Mouse (Mus musculus) stomach, embryonic 16.5 days (tissue): Measurements from ENCODE around the gene Sap18b. TPM values are rescaled to one million over a fixed set of nuclear protein-coding genes. Genes with fewer than 3 reads are reported as not detected.
A peak's percentile ranks its signal among the peaks of the same experiment; 100 is the strongest.

Experiments
- ATAC-seq: fragments of 200-750 bp; cut with Nextera tagmentation; 2 replicates; pipeline ENCODE4 v1.8.0; 2017; ENCODE audit warnings: moderate number of reproducible peaks, moderate TSS enrichment; ENCODE audit not compliant: insufficient read depth, low FRiP score
- H3K27ac ChIP-seq: fragments of 300-500 bp; sonication (generic); 2 replicates; pipeline ENCODE4 v1.5.1; 2014; ENCODE audit warnings: low read length
- H3K27me3 ChIP-seq: fragments of 300-500 bp; sonication (generic); 2 replicates; pipeline ENCODE4 v1.6.1; 2014; ENCODE audit warnings: low read length, control low read depth, mixed read lengths; ENCODE audit not compliant: control insufficient read depth, insufficient read depth
- H3K36me3 ChIP-seq: fragments of 300-500 bp; sonication (generic); 2 replicates; pipeline ENCODE4 v1.6.1; 2014; ENCODE audit warnings: low read length; ENCODE audit not compliant: control insufficient read depth, insufficient read depth
- H3K4me1 ChIP-seq: fragments of 300-500 bp; sonication (generic); 2 replicates; pipeline ENCODE4 v1.6.1; 2014; ENCODE audit warnings: low read length, control low read depth, mixed read lengths; ENCODE audit not compliant: control insufficient read depth, insufficient read depth
- H3K4me2 ChIP-seq: fragments of 300-500 bp; sonication (generic); 2 replicates; pipeline ENCODE4 v1.6.1; 2014; ENCODE audit warnings: low read depth, low read length, mixed read lengths
- H3K4me3 ChIP-seq: fragments of 300-500 bp; sonication (generic); replicated peaks from 2 replicates; pipeline ENCODE4 v1.5.1; 2014; ENCODE audit warnings: mild to moderate bottlenecking, low read length
- H3K9ac ChIP-seq: fragments of 300-500 bp; sonication (generic); 2 replicates; pipeline ENCODE4 v1.6.1; 2014; ENCODE audit warnings: low read length
- H3K9me3 ChIP-seq: fragments of 300-500 bp; sonication (generic); replicated peaks from 2 replicates; pipeline ENCODE4 v1.6.1; 2016; ENCODE audit warnings: low read length, control low read depth; ENCODE audit not compliant: control insufficient read depth
- WGBS: fragments of 180-500 bp; shearing (Covaris S2); extraction: QIAGEN DNeasy Blood & Tissue Kit; methylation state at CpG from one replicate; pipeline ENCODE4 v1.1.7; 2014; 5-methylcytosine and 5-hydroxymethylcytosine counted together
- polyA plus RNA-seq: library from polyadenylated mRNA; unstranded; fragments of >200 nt; fragmentation: Nextera tagmentation; extraction: Ambion mirVana; gene quantifications from 2 replicates; pipeline ENCODE4 v1.2.1, GENCODE M21; 2015

The Sap18b gene
- polyA plus RNA-seq, 1 experiment from 2014 or later = 366 TPM

GRCm38 (mm10) chr8:95801476-95802064, 23.6 kb upstream of the Sap18b start:
- ATAC-seq = no peak
- no peak overlapping the region for H3K9ac ChIP-seq
- no peaks in the 10 kb centered on the region; the same call in 1 of the 2 replicates for H3K36me3 ChIP-seq
- no peak overlapping the region for H3K4me2 ChIP-seq
- no peak overlapping the region for H3K4me3 ChIP-seq
- WGBS = 92% methylated on average over 1 of the region's 1 CpGs
- no peaks in the 10 kb centered on the region for H3K9me3 ChIP-seq
- no peaks in the 10 kb centered on the region for H3K27me3 ChIP-seq
- H3K4me1 ChIP-seq = peaks cover 26% of the 10 kb centered on the region
- no peak overlapping the region for H3K27ac ChIP-seq

DNA sequence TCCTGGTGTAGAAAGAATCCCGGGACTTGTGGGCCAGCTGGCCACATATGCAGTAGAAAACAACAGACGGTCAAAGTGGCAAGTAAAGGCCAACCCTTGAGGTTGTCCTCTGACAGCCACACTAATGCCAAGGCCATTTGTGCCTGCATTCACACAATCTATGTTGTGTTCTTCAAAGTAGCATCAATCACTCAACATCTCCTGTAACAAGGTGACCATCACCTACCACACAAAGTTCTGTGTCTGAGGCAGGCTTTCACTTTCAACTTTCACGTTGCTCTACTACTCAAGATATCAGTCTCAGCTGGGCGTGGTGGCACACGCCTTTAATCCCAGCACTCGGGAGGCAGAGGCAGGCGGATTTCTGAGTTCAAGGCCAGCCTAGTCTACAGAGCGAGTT, 22.9 kb upstream of the Sap18b start:
- ATAC-seq = no peak
- Histone ChIP-seq H3K27me3 (no peaks in the 10 kb centered on the region), H3K9me3 (no peaks in the 10 kb centered on the region), H3K36me3 (no peaks in the 10 kb centered on the region; the same call in 1 of the 2 replicates), H3K27ac (no peak overlapping the region), H3K4me3 (no peak overlapping the region), H3K9ac (no peak overlapping the region), H3K4me2 (no peak overlapping the region), H3K4me1 (peaks cover 26% of the 10 kb centered on the region)
- WGBS = 76% methylated on average over 8 of the region's 8 CpGs

DNA sequence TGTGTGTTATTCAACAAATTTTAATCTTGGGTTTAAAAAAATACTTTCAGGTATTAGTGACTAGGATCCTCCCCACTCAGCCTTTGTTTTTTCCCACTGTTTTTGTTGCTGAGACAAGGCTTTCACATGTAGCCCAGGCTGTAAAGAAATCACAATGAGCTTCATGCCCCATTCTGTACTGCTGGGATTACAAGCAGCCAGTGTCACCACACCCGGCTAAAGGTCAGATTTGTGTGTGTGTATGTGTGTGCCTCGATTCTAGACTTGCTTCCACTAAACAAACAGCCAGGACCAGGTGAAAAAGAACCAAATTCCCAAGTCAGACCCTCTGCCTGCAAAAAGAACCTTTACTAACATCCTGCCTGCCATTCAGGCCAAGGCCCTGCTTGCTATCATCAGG, 19.7 kb upstream of the Sap18b start:
- WGBS = 31% methylated on average over 2 of the region's 2 CpGs
- H3K4me1 ChIP-seq = peaks cover 26% of the 10 kb centered on the region
- peak overlapping the region; percentile 67 for H3K4me2 ChIP-seq
- peak overlapping the region; percentile 99 for H3K9ac ChIP-seq
- peak overlapping the region; percentile 12; the same call in 1 of the 2 replicates for H3K27ac ChIP-seq
- no peaks in the 10 kb centered on the region for H3K9me3 ChIP-seq
- no peaks in the 10 kb centered on the region; the same call in 1 of the 2 replicates for H3K36me3 ChIP-seq
- ATAC-seq = no peak
- H3K27me3 ChIP-seq = no peaks in the 10 kb centered on the region
- peak overlapping the region; percentile 98 for H3K4me3 ChIP-seq

DNA sequence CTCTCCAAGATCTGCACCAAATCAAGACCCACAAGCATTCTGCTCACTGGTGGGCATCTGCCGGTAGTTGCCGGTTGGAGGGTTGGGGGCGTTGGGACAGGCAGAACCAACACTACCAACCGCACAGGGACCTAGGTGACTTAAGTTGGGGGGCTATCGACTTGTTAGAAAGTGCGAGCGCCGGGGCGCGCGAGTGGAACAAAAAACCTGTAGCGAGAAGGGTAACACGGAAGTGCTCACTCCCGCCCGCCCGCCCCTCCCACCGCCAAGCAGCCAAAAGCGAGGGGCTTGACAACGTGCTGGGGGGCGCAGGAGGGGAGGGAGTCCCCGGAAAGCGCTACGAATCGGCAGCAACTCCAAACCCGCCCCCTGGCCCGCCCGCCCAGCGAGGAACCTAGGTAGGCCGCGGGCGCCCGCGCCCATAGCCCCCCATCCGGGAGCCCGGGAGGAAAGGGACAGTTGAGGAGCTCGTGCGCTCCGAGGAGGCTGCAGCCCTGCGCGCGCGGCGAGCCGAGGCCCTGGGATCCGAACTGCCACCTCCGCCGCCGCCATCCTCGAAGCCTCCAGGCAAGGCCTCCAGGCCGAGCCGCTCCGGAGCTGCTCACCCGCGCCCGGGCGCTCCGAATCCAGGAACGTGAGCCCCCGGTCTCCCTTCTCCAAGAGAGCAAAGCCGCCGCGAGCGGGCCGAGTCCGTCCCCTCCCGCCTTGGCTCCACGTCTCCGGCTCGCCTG, 18.5 kb upstream of the Sap18b start:
- H3K9me3 ChIP-seq = no peaks in the 10 kb centered on the region
- no peak for ATAC-seq
- no peaks in the 10 kb centered on the region; the same call in 1 of the 2 replicates for H3K36me3 ChIP-seq
- peaks cover 24% of the 10 kb centered on the region for H3K4me1 ChIP-seq
- H3K27ac ChIP-seq = peak overlapping the region; percentile 91
- WGBS = under 1% methylated on average over 60 of the region's 69 CpGs
- peak overlapping the region; percentile 99 for H3K9ac ChIP-seq
- peak overlapping the region; percentile 98 for H3K4me3 ChIP-seq
- H3K4me2 ChIP-seq = peak overlapping the region; percentile 67
- no peaks in the 10 kb centered on the region for H3K27me3 ChIP-seq

DNA sequence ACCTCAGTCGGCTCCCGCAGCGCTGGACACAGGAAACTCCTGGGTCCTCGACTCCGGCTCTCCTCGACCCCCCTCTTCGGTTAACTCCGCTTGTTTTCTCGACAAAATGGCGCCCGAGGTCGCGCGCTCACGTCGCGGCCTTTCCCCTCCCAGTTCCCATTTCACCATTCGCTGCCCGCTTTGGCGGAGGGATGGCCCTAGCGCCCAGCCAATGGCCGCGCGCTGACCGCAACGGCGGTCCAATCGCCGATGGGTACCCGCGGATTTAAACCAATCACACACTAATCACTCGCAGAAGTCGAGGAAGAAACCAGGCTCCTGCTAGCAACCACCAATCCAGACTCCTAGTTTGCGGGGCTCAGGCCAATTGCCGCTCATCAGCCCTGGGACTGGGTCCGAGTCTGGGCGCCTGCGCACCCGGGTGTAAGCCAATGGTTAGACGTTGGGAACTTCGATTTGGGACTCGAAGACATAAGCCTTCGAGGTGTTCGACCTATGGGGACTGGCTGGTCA, 17.8 kb upstream of the Sap18b start, which contains the start of gene Cnot1:
Cnot1 (minus strand) TSS at position 134 of the 513 bp plus-strand sequence.
- H3K27ac ChIP-seq = peak within 1 kb of the TSS; percentile 99
- no peaks in the 10 kb centered on the region for H3K9me3 ChIP-seq
- no peaks in the 10 kb centered on the region for H3K36me3 ChIP-seq
- H3K4me1 ChIP-seq = peaks cover 21% of the 10 kb centered on the region
- peak; percentile 96 for ATAC-seq
- peak within 1 kb of the TSS; percentile 99 for H3K9ac ChIP-seq
- H3K4me2 ChIP-seq = peak within 1 kb of the TSS; percentile 67
- peak within 1 kb of the TSS; percentile 98 for H3K4me3 ChIP-seq
- WGBS = under 1% methylated on average over 44 of the region's 44 CpGs
- H3K27me3 ChIP-seq = no peaks in the 10 kb centered on the region

GRCm38 (mm10) chr8:95807861-95808260, 17.3 kb upstream of the Sap18b start:
- H3K36me3 ChIP-seq = no peaks in the 10 kb centered on the region
- H3K9ac ChIP-seq = peak overlapping the region; percentile 72
- ATAC-seq = peak; percentile 93
- H3K4me1 ChIP-seq = peaks cover 21% of the 10 kb centered on the region
- no peaks in the 10 kb centered on the region for H3K27me3 ChIP-seq
- H3K27ac ChIP-seq = peak overlapping the region; percentile 99
- under 1% methylated on average over 20 of the region's 20 CpGs for WGBS
- H3K4me2 ChIP-seq = peak overlapping the region; percentile 64
- H3K4me3 ChIP-seq = peak overlapping the region; percentile 98
- H3K9me3 ChIP-seq = no peaks in the 10 kb centered on the region

DNA sequence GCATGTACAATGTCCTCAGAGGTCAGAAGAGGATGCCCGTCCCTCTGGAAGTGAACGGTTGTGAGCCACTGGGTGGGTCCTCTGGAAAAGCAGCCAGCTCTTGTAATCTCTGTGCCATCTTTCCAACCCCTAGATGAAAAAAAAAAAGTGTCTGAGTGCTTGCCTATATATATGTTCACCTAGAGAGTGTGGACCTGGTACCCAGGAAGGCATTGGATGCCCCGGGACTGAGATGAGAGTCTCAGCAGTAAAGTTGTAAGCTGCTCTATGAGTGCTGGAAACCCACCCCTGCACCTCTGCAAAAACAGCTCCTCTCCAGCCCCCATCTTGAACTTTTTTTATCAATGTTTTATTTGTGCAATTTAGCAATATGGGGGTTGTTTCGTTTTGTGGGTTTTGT, 16.5 kb upstream of the Sap18b start:
- Histone ChIP-seq H3K9me3 (no peaks in the 10 kb centered on the region), H3K9ac (no peak overlapping the region), H3K4me1 (peaks cover 20% of the 10 kb centered on the region), H3K36me3 (no peaks in the 10 kb centered on the region), H3K4me2 (no peak overlapping the region; the same call in 1 of the 2 replicates), H3K27ac (no peak overlapping the region), H3K4me3 (no peak overlapping the region), H3K27me3 (no peaks in the 10 kb centered on the region)
- 85% methylated on average over 4 of the region's 4 CpGs for WGBS
- ATAC-seq = no peak

DNA sequence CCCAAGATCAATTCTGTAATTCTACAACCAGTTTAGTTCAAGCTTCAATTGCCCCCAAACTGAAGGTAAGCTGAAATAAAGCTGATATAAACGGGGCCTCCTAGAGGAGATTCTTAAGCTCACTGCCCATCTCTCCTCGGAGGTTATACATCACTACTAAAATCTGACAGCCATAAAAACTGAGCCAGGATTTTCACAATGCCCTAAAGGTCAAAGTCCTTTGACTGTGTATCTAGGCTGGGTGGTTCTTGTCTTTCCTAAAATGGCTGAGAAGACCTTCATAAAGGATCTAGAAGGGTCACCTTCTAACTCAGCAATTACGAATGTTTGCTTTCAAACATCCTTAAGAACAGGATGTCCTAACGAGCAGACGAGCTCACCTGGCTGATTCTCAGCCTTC, 16.0 kb upstream of the Sap18b start:
- no peaks in the 10 kb centered on the region for H3K36me3 ChIP-seq
- H3K4me2 ChIP-seq = no peak overlapping the region
- H3K4me1 ChIP-seq = peaks cover 17% of the 10 kb centered on the region
- H3K27ac ChIP-seq = no peak overlapping the region
- no peak overlapping the region for H3K4me3 ChIP-seq
- 78% methylated on average over 5 of the region's 5 CpGs for WGBS
- no peaks in the 10 kb centered on the region for H3K9me3 ChIP-seq
- H3K27me3 ChIP-seq = no peaks in the 10 kb centered on the region
- no peak overlapping the region for H3K9ac ChIP-seq
- ATAC-seq = no peak

GRCm38 (mm10) chr8:95810184-95810591, 15.0 kb upstream of the Sap18b start:
- Histone ChIP-seq H3K36me3 (no peaks in the 10 kb centered on the region), H3K4me2 (no peak overlapping the region), H3K4me1 (peaks cover 8% of the 10 kb centered on the region), H3K27me3 (no peaks in the 10 kb centered on the region), H3K9ac (no peak overlapping the region), H3K9me3 (no peaks in the 10 kb centered on the region), H3K27ac (no peak overlapping the region), H3K4me3 (no peak overlapping the region)
- ATAC-seq = no peak
- 49% methylated on average over 3 of the region's 3 CpGs for WGBS
